Mouse (Mus musculus) kidney, adult 2 months (tissue): Measurements from ENCODE around the gene Tlr3. TPM values are rescaled to one million over a fixed set of nuclear protein-coding genes. Genes with fewer than 3 reads are reported as not detected.

ENCODE experiments used
- DNase-seq: peaks from one replicate; pipeline ENCODE4 v3.0.0; 2021
- H3K27ac ChIP-seq: fragments of 200-500 bp; 2 replicates; pipeline ENCODE4 v1.5.1; 2012; ENCODE audit warnings: low read depth, low read length, control low read depth, inconsistent platforms; ENCODE audit not compliant: insufficient read depth
- H3K27me3 ChIP-seq: fragments of 200-500 bp; replicated peaks from 2 replicates; pipeline ENCODE4 v1.6.1; 2012; ENCODE audit warnings: mild to moderate bottlenecking, moderate library complexity, low read length, inconsistent platforms; ENCODE audit not compliant: control insufficient read depth, insufficient read depth
- H3K36me3 ChIP-seq: fragments of 200-500 bp; 2 replicates; pipeline ENCODE4 v1.6.1; 2012; ENCODE audit warnings: mild to moderate bottlenecking, moderate library complexity, low read length, inconsistent platforms; ENCODE audit not compliant: control insufficient read depth, insufficient read depth
- H3K4me1 ChIP-seq: fragments of 200-500 bp; 2 replicates; pipeline ENCODE4 v1.6.1; 2011; ENCODE audit warnings: low read length; ENCODE audit not compliant: control insufficient read depth, insufficient read depth
- H3K4me3 ChIP-seq: fragments of 200-500 bp; 2 replicates; pipeline ENCODE4 v1.5.1; 2011; ENCODE audit warnings: mild to moderate bottlenecking, low read depth, low read length, control low read depth; ENCODE audit not compliant: insufficient read depth
- CTCF ChIP-seq: fragments of 200-500 bp; conservative IDR thresholded peaks from 2 replicates; pipeline ENCODE4 v1.5.1; 2011; ENCODE audit warnings: low read depth, mild to moderate bottlenecking, control low read depth, low read length, moderate library complexity, mixed read lengths; ENCODE audit not compliant: insufficient read depth, insufficient read length
- POLR2A ChIP-seq: fragments of 200-500 bp; IDR thresholded peaks from one replicate; pipeline ENCODE4 v1.6.1; 2011; ENCODE audit warnings: low read depth, low read length, control low read depth
- WGBS: fragments of 180-500 bp; shearing (Covaris S2); methylation state at CpG from one replicate; pipeline ENCODE4 v1.1.7; 2018; 5-methylcytosine and 5-hydroxymethylcytosine counted together
- polyA plus RNA-seq: library from polyadenylated mRNA; depleted of rRNA; stranded (reverse); fragments of >200 nt; gene quantifications from 2 replicates; pipeline ENCODE4 v1.2.3, GENCODE M21; 2012

Tlr3 gene
- polyA plus RNA-seq, 1 experiment, result 4.6 TPM

DNA sequence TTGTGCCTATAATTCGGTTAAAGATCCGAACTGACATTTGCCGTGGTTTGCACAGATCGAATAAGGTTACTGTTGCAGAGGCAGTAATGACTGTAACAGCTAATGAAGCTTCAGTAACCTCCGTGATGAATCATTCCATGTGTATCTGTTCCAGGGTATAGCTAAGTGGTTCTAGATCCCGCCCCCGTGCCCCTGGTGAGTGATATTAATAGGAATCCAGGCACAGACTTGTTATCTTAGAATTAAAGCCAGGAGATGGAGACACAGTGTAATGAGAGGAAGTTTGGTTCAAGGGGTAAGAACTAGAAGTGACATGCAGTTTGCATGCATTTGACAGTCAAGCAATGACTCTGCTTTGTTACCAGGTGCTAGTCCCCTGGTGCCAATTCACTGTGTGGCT, 9.3 kb upstream of the Tlr3 start:
- no peaks in the 10 kb centered on the region for H3K4me1 ChIP-seq
- no peaks in the 10 kb centered on the region for H3K27me3 ChIP-seq
- H3K27ac ChIP-seq, result no peak overlapping the region
- TF ChIP-seq POLR2A, result no peak
- TF ChIP-seq CTCF, result no peak
- WGBS, result 88% methylated on average over 7 of the region's 7 CpGs
- no peak overlapping the region for H3K4me3 ChIP-seq
- no peaks in the 10 kb centered on the region for H3K36me3 ChIP-seq
- DNase-seq, result no peak

- peak; percentile 5 for DNase-seq
- H3K4me1 ChIP-seq, result peaks cover 10% of the 10 kb centered on the region
- H3K27ac ChIP-seq, result no peak overlapping the region
- H3K36me3 ChIP-seq, result no peaks in the 10 kb centered on the region
- WGBS, result 57% methylated on average over 7 of the region's 7 CpGs
- H3K4me3 ChIP-seq, result no peak overlapping the region
- H3K27me3 ChIP-seq, result no peaks in the 10 kb centered on the region; the same call in 1 of the 2 replicates
- TF ChIP-seq CTCF (no peak), POLR2A (no peak)
These were observed 4.1 kb upstream of the Tlr3 start for GRCm38 (mm10) chr8:45414965-45415364.

DNA sequence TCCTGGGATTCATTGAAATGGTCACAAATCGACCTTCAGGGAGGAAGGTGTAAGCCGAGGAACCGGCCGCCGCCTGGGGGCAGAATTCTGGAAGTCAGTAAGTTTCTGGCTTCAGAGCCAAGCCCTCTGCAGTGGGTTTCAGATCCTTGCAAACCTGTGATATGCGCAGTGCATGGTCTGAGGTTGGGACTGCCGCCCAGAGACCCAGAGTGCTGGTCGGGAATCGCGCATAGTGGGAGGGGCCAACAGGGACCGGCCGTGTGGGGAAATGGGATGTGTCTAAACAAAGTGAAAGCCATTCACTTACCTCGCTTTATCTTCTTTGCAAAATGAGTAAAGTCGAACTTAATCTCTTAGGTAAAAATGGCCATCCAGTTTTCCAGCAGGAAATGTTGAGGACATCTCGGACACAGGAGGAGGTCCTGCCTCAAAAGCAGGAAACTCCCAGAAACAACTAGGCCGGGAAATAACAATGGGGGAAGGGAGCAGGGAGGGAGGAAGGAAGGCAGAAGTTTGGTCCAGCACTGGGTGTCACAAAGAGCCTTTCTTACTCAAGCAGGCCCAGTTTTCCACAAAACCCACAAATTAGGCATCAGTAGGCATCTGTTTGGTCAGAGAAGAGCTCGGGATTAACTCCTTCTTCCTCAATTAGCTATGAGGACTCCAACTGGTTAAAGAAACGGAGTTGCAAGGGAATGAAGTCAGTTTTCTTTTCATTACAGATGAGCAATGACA, 567 bp downstream of the Tlr3 start:
- DNase-seq, result peak; percentile 85
- peak; percentile 41 for TF ChIP-seq POLR2A
- peak; percentile 38 for TF ChIP-seq CTCF
- Histone ChIP-seq H3K4me1 (peaks cover 10% of the 10 kb centered on the region), H3K36me3 (no peaks in the 10 kb centered on the region), H3K4me3 (peak overlapping the region; percentile 73), H3K27ac (peak overlapping the region; percentile 84), H3K27me3 (no peaks in the 10 kb centered on the region; the same call in 1 of the 2 replicates)
- 7% methylated on average over 18 of the region's 18 CpGs for WGBS

- Histone ChIP-seq H3K36me3 (no peaks in the 10 kb centered on the region), H3K4me3 (peak overlapping the region; percentile 73), H3K27ac (peak overlapping the region; percentile 84), H3K4me1 (peaks cover 10% of the 10 kb centered on the region), H3K27me3 (no peaks in the 10 kb centered on the region; the same call in 1 of the 2 replicates)
- DNase-seq, result peak; percentile 11
- WGBS, result 32% methylated on average over 4 of the region's 4 CpGs
- TF ChIP-seq CTCF, result no peak
These were observed 1.2 kb downstream of the Tlr3 start for GRCm38 (mm10) chr8:45409702-45410101.

DNA sequence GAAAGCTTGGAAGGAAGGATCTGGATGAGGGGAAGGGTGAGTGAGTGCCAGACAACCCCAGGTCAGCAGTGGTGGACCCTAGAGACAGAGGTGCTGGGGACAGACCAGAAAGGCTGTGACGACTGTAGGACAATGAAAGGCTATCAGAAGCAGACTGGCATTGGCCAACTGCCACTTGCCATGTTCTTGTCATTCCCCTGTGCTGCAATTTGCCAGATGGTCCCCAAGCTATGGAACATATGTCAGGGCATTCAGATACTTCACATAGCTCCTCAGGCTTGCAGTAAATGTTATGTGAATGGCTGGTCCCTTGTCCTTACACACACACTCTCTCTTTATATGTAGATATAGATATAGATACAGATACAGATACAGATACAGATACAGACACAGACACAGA, 27.6 kb downstream of the Tlr3 start:
- no peak for DNase-seq
- no peak overlapping the region for H3K27ac ChIP-seq
- no peak overlapping the region for H3K4me3 ChIP-seq
- H3K36me3 ChIP-seq, result no peaks in the 10 kb centered on the region
- no peaks in the 10 kb centered on the region for H3K27me3 ChIP-seq
- TF ChIP-seq CTCF (no peak), POLR2A (no peak)
- 76% methylated on average over 1 of the region's 1 CpGs for WGBS
- no peaks in the 10 kb centered on the region for H3K4me1 ChIP-seq

DNA sequence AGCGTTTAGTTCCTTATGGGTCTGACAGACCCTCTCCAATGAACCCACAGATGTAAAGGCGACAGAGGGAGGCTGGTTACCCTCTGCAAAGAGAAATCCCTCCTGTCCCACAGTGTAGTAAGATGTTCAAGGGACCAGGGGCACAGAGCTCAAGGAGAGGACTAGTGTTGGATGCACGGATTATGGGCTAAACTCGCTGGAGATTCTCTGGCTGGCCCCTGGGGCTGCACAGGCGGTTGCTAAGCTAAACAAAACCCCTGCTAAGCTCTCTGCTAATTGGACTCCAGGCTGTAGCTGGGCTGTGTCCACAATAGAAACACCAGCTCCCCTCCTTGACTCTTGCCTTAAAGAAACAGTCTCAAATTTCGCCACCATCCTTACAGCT, 28.9 kb downstream of the Tlr3 start, which contains the start of gene Fam149a:
Fam149a (minus strand) TSS at position 329 of the 385 bp plus-strand sequence.
- no peak for DNase-seq
- Histone ChIP-seq H3K27me3 (no peaks in the 10 kb centered on the region), H3K4me3 (no peak within 1 kb of the TSS), H3K27ac (no peak within 1 kb of the TSS), H3K36me3 (no peaks in the 10 kb centered on the region), H3K4me1 (no peaks in the 10 kb centered on the region)
- WGBS, result 15% methylated on average over 6 of the region's 6 CpGs
- TF ChIP-seq POLR2A (no peak), CTCF (no peak)

DNA sequence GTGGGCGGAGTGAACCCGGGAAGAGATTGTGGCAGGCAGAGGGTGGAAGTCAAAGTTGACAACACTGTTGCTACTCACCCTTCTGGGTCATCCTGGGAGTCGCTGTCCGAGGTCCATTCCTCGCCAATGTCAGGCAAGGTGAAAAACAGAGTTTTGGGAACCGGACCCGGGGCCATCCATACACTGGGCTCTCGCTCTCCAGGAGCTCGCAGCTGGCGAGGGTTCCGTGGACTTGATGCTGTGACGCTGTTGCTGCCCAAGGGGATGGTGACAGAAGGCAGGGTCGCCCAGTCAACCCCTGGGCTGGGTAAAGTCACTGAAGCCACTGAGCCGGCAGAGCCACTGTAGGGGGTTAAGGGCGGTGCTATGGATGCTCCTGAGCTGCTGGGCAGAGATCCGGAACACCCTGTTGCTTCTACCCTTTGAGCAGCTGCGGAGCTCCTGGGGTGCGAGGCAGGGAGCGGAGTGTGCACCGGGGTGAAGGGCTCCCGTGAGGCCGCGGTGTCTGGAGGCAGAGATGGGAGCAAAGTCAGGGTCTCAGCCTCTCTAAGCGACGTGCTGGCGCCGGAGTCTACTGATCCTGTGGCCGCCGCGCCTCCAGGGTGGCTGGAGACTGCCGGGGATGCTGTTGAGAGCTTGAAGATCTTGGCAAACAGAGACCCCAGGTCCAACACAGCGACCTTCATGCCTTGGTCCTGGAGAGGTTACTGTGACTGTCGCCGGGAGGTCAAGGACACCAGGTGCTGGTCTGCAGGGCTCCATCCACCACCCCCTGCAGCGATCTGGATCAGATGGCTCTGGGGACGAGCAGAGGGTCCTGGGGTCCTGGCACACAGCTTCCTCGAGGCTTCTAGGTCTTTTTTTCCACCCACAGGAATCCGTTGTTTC, 29.6 kb downstream of the Tlr3 start:
- no peak overlapping the region for H3K4me3 ChIP-seq
- no peak for TF ChIP-seq POLR2A
- no peak for TF ChIP-seq CTCF

More for the DNA sequence above, 29.6 kb downstream of the Tlr3 start:
- DNase-seq, result no peak
- WGBS, result 5% methylated on average over 38 of the region's 38 CpGs
- Histone ChIP-seq H3K36me3 (no peaks in the 10 kb centered on the region), H3K27ac (no peak overlapping the region), H3K4me1 (no peaks in the 10 kb centered on the region), H3K27me3 (no peaks in the 10 kb centered on the region)
